Mouse (Mus musculus): Measurements from ENCODE around the gene H2-T22. TPM values are rescaled to one million over a fixed set of nuclear protein-coding genes. Genes with fewer than 3 reads are reported as not detected.
"Not testable (repeated sequence)": the region's sequence is repeated elsewhere in the genome, so short reads cannot be mapped to it uniquely, and the experiment has no call there.

The H2-T22 gene
- polyA plus RNA-seq, 1 experiment from 2014 or later, result 13.2 TPM

DNA sequence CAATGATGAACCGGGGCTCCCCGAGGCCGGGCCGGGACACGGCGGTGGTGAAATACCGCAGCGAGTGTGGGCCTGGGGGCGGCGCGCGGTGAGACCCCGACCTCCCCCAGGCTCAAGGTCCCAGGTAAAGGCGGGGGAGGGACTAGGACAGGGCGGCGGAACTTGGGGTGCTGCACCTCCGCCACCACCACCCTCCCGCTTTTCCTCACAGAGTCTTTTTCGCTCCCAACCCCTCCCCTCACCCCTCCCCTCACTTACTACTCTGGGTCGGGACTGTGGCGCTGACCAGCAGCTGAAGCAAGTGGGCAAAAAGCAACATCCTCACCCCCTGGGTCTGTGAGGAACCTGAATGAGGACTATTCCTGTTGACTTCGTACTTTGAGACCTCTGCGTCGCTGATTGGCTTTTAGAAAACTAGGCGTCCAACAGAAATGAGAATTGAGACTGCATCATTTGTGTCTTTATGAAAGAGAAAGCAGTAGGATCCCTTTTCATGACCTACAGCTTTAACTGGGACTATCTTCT lies 10.1 kb downstream of the H2-T22 start, which contains the start of gene H2-T23:
TSS of gene H2-T23 (minus strand) at position 505 of the 525 bp plus-strand sequence.
- not testable (repeated sequence) for H3K27me3 ChIP-seq (ENCODE audit: control insufficient read depth, insufficient read depth, low read length); H3K4me1 ChIP-seq (ENCODE audit: control insufficient read depth, insufficient read depth, low read length); H3K36me3 ChIP-seq (replicated peaks; ENCODE audit: control insufficient read depth, insufficient read depth, low read depth, low read length); H3K27ac ChIP-seq (replicated peaks; ENCODE audit: low read depth, low read length); H3K9me3 ChIP-seq (replicated peaks; ENCODE audit: control insufficient read depth, low read length)
- ATAC-seq (replicated peaks; ENCODE audit: insufficient number of reproducible peaks, low FRiP score, low TSS enrichment, low read depth) (peak; percentile 51; the same call in 1 of the 2 replicates), DNase-seq (ENCODE audit: low spot score) (peak; percentile 61)
- H3K9ac ChIP-seq (replicated peaks; ENCODE audit: low read length), result peak within 1 kb of the TSS; percentile 37
- H3K4me2 ChIP-seq (ENCODE audit: low read depth, low read length), result peak within 1 kb of the TSS; percentile 62
- peak within 1 kb of the TSS; percentile 40 for H3K4me3 ChIP-seq (ENCODE audit: low read depth, low read length)
- WGBS, result 5% methylated on average over 25 of the region's 25 CpGs

- H3K27ac ChIP-seq (replicated peaks; ENCODE audit: low read depth, low read length), result not testable (repeated sequence)
Observed at GRCm38 (mm10) chr17:36031583-36032331, 10.8 kb downstream of the H2-T22 start.

DNA sequence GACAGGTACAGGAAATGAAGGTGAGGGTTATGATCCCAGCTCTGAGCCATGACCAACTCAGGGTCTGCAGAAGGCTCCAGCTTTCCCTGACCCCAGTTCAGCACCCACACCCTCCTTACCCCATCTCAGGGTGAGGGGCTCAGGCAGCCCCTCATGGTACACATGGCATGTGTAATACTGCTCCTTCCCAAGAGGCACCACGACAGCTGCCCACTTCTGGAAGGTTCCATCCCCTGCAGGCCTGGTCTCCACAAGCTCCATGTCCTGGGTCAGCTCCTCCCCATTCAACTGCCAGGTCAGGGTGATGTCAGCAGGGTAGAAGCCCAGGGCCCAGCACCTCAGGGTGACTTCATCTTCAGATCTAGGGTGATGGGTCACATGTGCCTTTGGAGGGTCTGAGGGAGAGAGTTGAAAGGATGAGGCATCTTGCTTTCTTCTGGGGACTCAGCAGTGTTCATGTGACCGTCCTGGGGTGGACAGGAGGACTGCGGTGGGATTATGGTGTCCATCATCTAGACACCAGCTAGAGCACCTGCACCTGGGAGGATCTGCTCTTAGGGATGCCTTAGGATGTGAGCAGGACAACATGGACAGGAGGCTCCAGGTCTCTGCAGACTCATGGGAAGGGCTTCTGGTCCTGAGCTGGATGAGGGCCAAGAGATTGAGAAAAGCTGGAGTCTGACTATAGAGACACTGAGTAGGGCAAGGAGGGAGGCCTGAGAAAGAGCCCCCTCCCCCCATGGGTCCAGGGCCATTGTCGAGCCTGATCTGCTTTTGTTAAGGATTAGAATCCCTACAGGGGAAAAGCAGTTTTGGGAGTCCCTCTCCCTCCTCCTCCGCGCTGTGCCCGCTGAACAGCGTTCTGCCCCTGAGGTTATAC lies 11.6 kb downstream of the H2-T22 start:
- H3K4me2 ChIP-seq (ENCODE audit: low read depth, low read length), result peak overlapping the region; percentile 62; the same call in 1 of the 2 replicates
- H3K4me3 ChIP-seq (ENCODE audit: low read depth, low read length); DNase-seq (ENCODE audit: low spot score); H3K9ac ChIP-seq (replicated peaks; ENCODE audit: low read length); ATAC-seq (replicated peaks; ENCODE audit: insufficient number of reproducible peaks, low FRiP score, low TSS enrichment, low read depth); H3K4me1 ChIP-seq (ENCODE audit: control insufficient read depth, insufficient read depth, low read length); H3K27me3 ChIP-seq (ENCODE audit: control insufficient read depth, insufficient read depth, low read length); H3K27ac ChIP-seq (replicated peaks; ENCODE audit: low read depth, low read length); H3K36me3 ChIP-seq (replicated peaks; ENCODE audit: control insufficient read depth, insufficient read depth, low read depth, low read length); H3K9me3 ChIP-seq (replicated peaks; ENCODE audit: control insufficient read depth, low read length): not testable (repeated sequence)
- 52% methylated on average over 8 of the region's 8 CpGs for WGBS

More at GRCm38 (mm10) chr17:36031583-36032331, 10.8 kb downstream of the H2-T22 start:
- Histone ChIP-seq H3K4me2 (ENCODE audit: low read depth, low read length) (peak overlapping the region; percentile 62), H3K4me3 (ENCODE audit: low read depth, low read length) (peak overlapping the region; percentile 40), H3K9ac (replicated peaks; ENCODE audit: low read length) (peak overlapping the region; percentile 37)
- not testable (repeated sequence) for H3K4me1 ChIP-seq (ENCODE audit: control insufficient read depth, insufficient read depth, low read length); DNase-seq (ENCODE audit: low spot score); H3K9me3 ChIP-seq (replicated peaks; ENCODE audit: control insufficient read depth, low read length); H3K36me3 ChIP-seq (replicated peaks; ENCODE audit: control insufficient read depth, insufficient read depth, low read depth, low read length); H3K27me3 ChIP-seq (ENCODE audit: control insufficient read depth, insufficient read depth, low read length); ATAC-seq (replicated peaks; ENCODE audit: insufficient number of reproducible peaks, low FRiP score, low TSS enrichment, low read depth)
- WGBS, result 2% methylated on average over 40 of the region's 40 CpGs

DNA sequence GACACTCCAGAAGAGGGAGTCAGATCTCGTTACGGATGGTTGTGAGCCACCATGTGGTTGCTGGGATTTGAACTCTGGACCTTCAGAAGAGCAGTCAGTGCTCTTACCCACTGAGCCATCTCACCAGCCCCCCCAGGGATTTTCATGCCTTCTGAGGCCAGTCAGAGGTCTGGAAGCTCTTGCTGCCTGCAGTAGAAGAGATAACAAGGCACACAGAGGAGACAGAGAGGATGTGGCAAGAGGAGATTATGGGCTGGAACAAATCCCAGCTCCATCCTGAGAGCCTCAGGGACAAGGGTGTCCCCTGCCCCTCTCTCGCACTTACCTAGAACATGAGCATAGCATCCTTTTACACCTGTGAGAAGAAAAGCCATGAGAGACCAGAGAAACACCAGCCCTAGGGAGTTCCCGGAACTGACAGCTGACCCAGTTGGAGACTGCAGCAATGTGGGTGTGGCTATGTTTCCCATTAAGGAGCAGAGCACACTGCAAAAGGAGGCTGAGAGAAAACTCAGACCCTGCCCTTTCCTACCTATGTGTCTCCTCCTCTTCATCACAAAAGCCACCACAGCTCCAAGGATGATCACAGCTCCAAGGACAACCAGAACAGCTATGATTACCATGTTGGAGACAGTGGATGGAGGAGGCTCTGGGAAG lies 12.4 kb downstream of the H2-T22 start:
- not testable (repeated sequence) for DNase-seq (ENCODE audit: low spot score); H3K4me2 ChIP-seq (ENCODE audit: low read depth, low read length); H3K36me3 ChIP-seq (replicated peaks; ENCODE audit: control insufficient read depth, insufficient read depth, low read depth, low read length); H3K4me1 ChIP-seq (ENCODE audit: control insufficient read depth, insufficient read depth, low read length); ATAC-seq (replicated peaks; ENCODE audit: insufficient number of reproducible peaks, low FRiP score, low TSS enrichment, low read depth); H3K27ac ChIP-seq (replicated peaks; ENCODE audit: low read depth, low read length); H3K4me3 ChIP-seq (ENCODE audit: low read depth, low read length); H3K9ac ChIP-seq (replicated peaks; ENCODE audit: low read length); H3K27me3 ChIP-seq (ENCODE audit: control insufficient read depth, insufficient read depth, low read length); H3K9me3 ChIP-seq (replicated peaks; ENCODE audit: control insufficient read depth, low read length)
- 70% methylated on average over 2 of the region's 4 CpGs for WGBS

DNA sequence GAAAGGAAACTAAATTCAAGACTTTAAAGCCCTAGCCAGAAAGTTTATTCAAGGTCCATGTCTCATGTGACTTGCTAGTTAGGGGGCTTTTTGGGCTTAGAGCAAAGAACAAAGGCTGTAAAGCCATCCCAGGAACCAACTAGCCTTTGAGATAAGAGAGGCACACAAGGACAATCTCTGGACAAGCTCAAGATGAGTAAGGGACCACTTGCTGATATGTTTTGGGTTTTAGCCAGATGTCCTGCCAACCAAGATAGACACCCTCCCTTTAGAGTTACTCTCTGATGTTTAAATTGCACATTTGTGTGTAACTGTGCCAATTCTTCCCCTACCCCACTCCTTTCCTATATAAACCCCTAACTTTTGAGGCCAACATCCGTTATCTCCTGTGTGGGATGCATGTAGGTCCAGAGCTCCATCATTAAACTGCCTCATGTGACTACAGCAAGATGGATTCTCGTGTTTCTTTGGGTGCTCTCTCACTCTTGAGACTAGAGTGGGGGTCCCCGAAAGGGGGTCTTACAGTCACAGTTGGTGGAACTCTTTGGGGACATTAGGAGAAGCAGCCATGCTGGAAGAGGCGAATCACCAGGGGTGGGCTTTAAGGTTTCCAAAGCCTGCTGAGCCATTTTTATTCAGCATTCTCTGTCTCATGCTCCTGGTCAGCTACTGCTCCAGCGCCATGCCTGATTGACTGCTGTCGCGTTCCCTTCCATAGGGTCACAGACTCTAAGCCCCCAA lies 13.5 kb downstream of the H2-T22 start:
- no peaks in the 10 kb centered on the region for H3K36me3 ChIP-seq (replicated peaks; ENCODE audit: control insufficient read depth, insufficient read depth, low read depth, low read length)
- no peak for ATAC-seq (replicated peaks; ENCODE audit: insufficient number of reproducible peaks, low FRiP score, low TSS enrichment, low read depth)
- no peaks in the 10 kb centered on the region; the same call in 1 of the 2 replicates for H3K4me1 ChIP-seq (ENCODE audit: control insufficient read depth, insufficient read depth, low read length)
- H3K27me3 ChIP-seq (ENCODE audit: control insufficient read depth, insufficient read depth, low read length), result no peaks in the 10 kb centered on the region
- no peak overlapping the region for H3K27ac ChIP-seq (replicated peaks; ENCODE audit: low read depth, low read length)
- no peak overlapping the region for H3K4me2 ChIP-seq (ENCODE audit: low read depth, low read length)
- H3K9ac ChIP-seq (replicated peaks; ENCODE audit: low read length), result no peak overlapping the region
- 79% methylated on average over 7 of the region's 7 CpGs for WGBS
- DNase-seq (ENCODE audit: low spot score), result no peak
- H3K4me3 ChIP-seq (ENCODE audit: low read depth, low read length), result no peak overlapping the region
- H3K9me3 ChIP-seq (replicated peaks; ENCODE audit: control insufficient read depth, low read length), result no peaks in the 10 kb centered on the region

GRCm38 (mm10) chr17:36027663-36028062 lies 14.9 kb downstream of the H2-T22 start:
- Histone ChIP-seq H3K36me3 (replicated peaks; ENCODE audit: control insufficient read depth, insufficient read depth, low read depth, low read length) (no peaks in the 10 kb centered on the region), H3K9ac (replicated peaks; ENCODE audit: low read length) (no peak overlapping the region), H3K27ac (replicated peaks; ENCODE audit: low read depth, low read length) (no peak overlapping the region), H3K4me1 (ENCODE audit: control insufficient read depth, insufficient read depth, low read length) (no peaks in the 10 kb centered on the region; the same call in 1 of the 2 replicates), H3K4me3 (ENCODE audit: low read depth, low read length) (no peak overlapping the region), H3K27me3 (ENCODE audit: control insufficient read depth, insufficient read depth, low read length) (no peaks in the 10 kb centered on the region), H3K9me3 (replicated peaks; ENCODE audit: control insufficient read depth, low read length) (no peaks in the 10 kb centered on the region), H3K4me2 (ENCODE audit: low read depth, low read length) (no peak overlapping the region)
- no peak for ATAC-seq (replicated peaks; ENCODE audit: insufficient number of reproducible peaks, low FRiP score, low TSS enrichment, low read depth)
- no peak for DNase-seq (ENCODE audit: low spot score)
- WGBS, result 92% methylated on average over 4 of the region's 4 CpGs

DNA sequence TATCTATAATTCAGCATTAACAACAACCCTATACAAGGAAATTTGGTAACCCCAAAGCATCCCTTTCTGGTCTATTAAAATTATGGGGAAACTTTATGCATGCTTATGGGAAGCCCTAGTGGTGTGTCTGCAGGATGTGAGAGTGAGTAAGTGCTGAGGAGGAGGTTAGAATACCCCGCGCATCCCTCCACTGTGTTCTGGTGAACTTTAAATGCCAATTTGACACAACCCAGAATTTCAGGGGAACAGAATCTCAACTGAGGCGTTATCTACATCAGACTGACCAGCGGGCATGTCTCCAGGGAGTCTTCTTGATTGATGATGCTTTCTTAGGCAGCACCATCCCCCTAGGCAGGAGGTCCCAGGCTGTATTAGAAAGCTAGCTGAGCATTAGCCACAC lies 16.6 kb downstream of the H2-T22 start:
- no peak overlapping the region for H3K9ac ChIP-seq (replicated peaks; ENCODE audit: low read length)
- WGBS, result 74% methylated on average over 4 of the region's 4 CpGs
- ATAC-seq (replicated peaks; ENCODE audit: insufficient number of reproducible peaks, low FRiP score, low TSS enrichment, low read depth), result no peak
- no peak overlapping the region for H3K27ac ChIP-seq (replicated peaks; ENCODE audit: low read depth, low read length)
- H3K4me3 ChIP-seq (ENCODE audit: low read depth, low read length), result no peak overlapping the region
- no peaks in the 10 kb centered on the region for H3K27me3 ChIP-seq (ENCODE audit: control insufficient read depth, insufficient read depth, low read length)
- no peaks in the 10 kb centered on the region for H3K9me3 ChIP-seq (replicated peaks; ENCODE audit: control insufficient read depth, low read length)
- DNase-seq (ENCODE audit: low spot score), result no peak
- H3K4me1 ChIP-seq (ENCODE audit: control insufficient read depth, insufficient read depth, low read length), result no peaks in the 10 kb centered on the region
- H3K36me3 ChIP-seq (replicated peaks; ENCODE audit: control insufficient read depth, insufficient read depth, low read depth, low read length), result no peaks in the 10 kb centered on the region
- no peak overlapping the region for H3K4me2 ChIP-seq (ENCODE audit: low read depth, low read length)

Measured in embryonic facial prominence, embryonic 11.5 days (tissue).